Mouse (Mus musculus): ENCODE measurements around the gene C2cd2.

The C2cd2 gene

GRCm38 (mm10) chr16:97897346-97898024 is 64.9 kb downstream of the C2cd2 start:
- peak; percentile 97 for DNase-seq (ENCODE audit: extremely low read depth, low read depth, low spot score)

- DNase-seq (ENCODE audit: extremely low read depth, low read depth, low spot score) = no peak
These were observed 74.6 kb downstream of the C2cd2 start for GRCm38 (mm10) chr16:97887762-97888161.

- no peak for DNase-seq (ENCODE audit: extremely low read depth, low read depth, low spot score)
These were observed 78.7 kb downstream of the C2cd2 start for GRCm38 (mm10) chr16:97883696-97884095.

- DNase-seq (ENCODE audit: extremely low read depth, low read depth, low spot score) = no peak
These were observed 79.5 kb downstream of the C2cd2 start for GRCm38 (mm10) chr16:97882891-97883290.

GRCm38 (mm10) chr16:97879134-97879533 is 83.3 kb downstream of the C2cd2 start:
- no peak for DNase-seq (ENCODE audit: extremely low read depth, low read depth, low spot score)

- no peak for DNase-seq (ENCODE audit: extremely low read depth, low read depth, low spot score)
These were observed 84.9 kb downstream of the C2cd2 start for GRCm38 (mm10) chr16:97877502-97877901.

- DNase-seq (ENCODE audit: extremely low read depth, low read depth, low spot score) = no peak
These were observed 87.3 kb downstream of the C2cd2 start for GRCm38 (mm10) chr16:97875101-97875500.

GRCm38 (mm10) chr16:97874376-97874775 is 88.0 kb downstream of the C2cd2 start:
- DNase-seq (ENCODE audit: extremely low read depth, low read depth, low spot score) = no peak

- DNase-seq (ENCODE audit: extremely low read depth, low read depth, low spot score) = no peak
These were observed 89.7 kb downstream of the C2cd2 start for GRCm38 (mm10) chr16:97872657-97873056.

GRCm38 (mm10) chr16:97869193-97870102 is 93.0 kb downstream of the C2cd2 start:
- DNase-seq (ENCODE audit: extremely low read depth, low read depth, low spot score) = no peak

GRCm38 (mm10) chr16:97863932-97864467 is 98.4 kb downstream of the C2cd2 start:
- DNase-seq (ENCODE audit: extremely low read depth, low read depth, low spot score) = no peak

GRCm38 (mm10) chr16:97856050-97856449 is 106.3 kb downstream of the C2cd2 start:
- peak; percentile 52 for DNase-seq (ENCODE audit: extremely low read depth, low read depth, low spot score)

GRCm38 (mm10) chr16:97851741-97852319 is 110.6 kb downstream of the C2cd2 start, which contains the start of gene Prdm15:
Gene Prdm15, minus strand, starts transcription at chr16:97851850.
- DNase-seq (ENCODE audit: extremely low read depth, low read depth, low spot score) = no peak

GRCm38 (mm10) chr16:97851061-97851740 is 111.2 kb downstream of the C2cd2 start:
- no peak for DNase-seq (ENCODE audit: extremely low read depth, low read depth, low spot score)

- DNase-seq (ENCODE audit: extremely low read depth, low read depth, low spot score) = no peak
These were observed 111.7 kb downstream of the C2cd2 start for GRCm38 (mm10) chr16:97850667-97851060.

- no peak for DNase-seq (ENCODE audit: extremely low read depth, low read depth, low spot score)
These were observed 113.6 kb downstream of the C2cd2 start for GRCm38 (mm10) chr16:97848832-97849231.

- DNase-seq (ENCODE audit: extremely low read depth, low read depth, low spot score) = no peak
These were observed 117.1 kb downstream of the C2cd2 start for GRCm38 (mm10) chr16:97844967-97845937.

GRCm38 (mm10) chr16:97832154-97832553 is 130.2 kb downstream of the C2cd2 start:
- no peak for DNase-seq (ENCODE audit: extremely low read depth, low read depth, low spot score)

GRCm38 (mm10) chr16:97828207-97828606 is 134.2 kb downstream of the C2cd2 start:
- DNase-seq (ENCODE audit: extremely low read depth, low read depth, low spot score) = no peak

All from fat pad, adult 2 months (tissue).